Mouse (Mus musculus) hindbrain, embryonic 13.5 days (tissue): ENCODE results near the gene Cd59a. TPM values are rescaled to one million over a fixed set of nuclear protein-coding genes. Genes with fewer than 3 reads are reported as not detected.
"Not testable (repeated sequence)": the region's sequence is repeated elsewhere in the genome, so short reads cannot be mapped to it uniquely, and the experiment has no call there.

Experiments used
- ATAC-seq: fragments of 200-750 bp; cut with Nextera tagmentation; 2 replicates; pipeline ENCODE4 v1.8.0; 2017; ENCODE audit warnings: moderate TSS enrichment; ENCODE audit not compliant: low FRiP score
- H3K27ac ChIP-seq: fragments of 300-500 bp; sonication (generic); 2 replicates; pipeline ENCODE4 v1.5.1; 2015; ENCODE audit warnings: inconsistent platforms, mild to moderate bottlenecking, moderate library complexity
- H3K27me3 ChIP-seq: fragments of 300-500 bp; sonication (generic); 2 replicates; pipeline ENCODE4 v1.6.1; 2015; ENCODE audit warnings: mild to moderate bottlenecking, inconsistent platforms
- H3K36me3 ChIP-seq: fragments of 300-500 bp; sonication (generic); 2 replicates; pipeline ENCODE4 v1.6.1; 2015; ENCODE audit warnings: mild to moderate bottlenecking, inconsistent platforms
- H3K4me1 ChIP-seq: fragments of 300-500 bp; sonication (generic); replicated peaks from 2 replicates; pipeline ENCODE4 v1.6.1; 2015; ENCODE audit warnings: inconsistent platforms
- H3K4me2 ChIP-seq: fragments of 300-500 bp; sonication (generic); 2 replicates; pipeline ENCODE4 v1.6.1; 2015; ENCODE audit warnings: inconsistent platforms, mild to moderate bottlenecking, moderate library complexity
- H3K4me3 ChIP-seq: fragments of 300-500 bp; sonication (generic); 2 replicates; pipeline ENCODE4 v1.5.1; 2015; ENCODE audit warnings: mild to moderate bottlenecking, inconsistent platforms
- H3K9ac ChIP-seq: fragments of 300-500 bp; sonication (generic); 2 replicates; pipeline ENCODE4 v1.6.1; 2015; ENCODE audit warnings: mild to moderate bottlenecking, inconsistent platforms
- H3K9me3 ChIP-seq: fragments of 300-500 bp; sonication (generic); 2 replicates; pipeline ENCODE4 v1.6.1; 2016; ENCODE audit warnings: inconsistent platforms
- WGBS: fragments of 180-500 bp; shearing (Covaris S2); methylation state at CpG from one replicate; pipeline ENCODE4 v1.1.7; 2015; 5-methylcytosine and 5-hydroxymethylcytosine counted together
- polyA plus RNA-seq: library from polyadenylated mRNA; unstranded; fragments of >200 nt; fragmentation: Nextera tagmentation; extraction: Ambion mirVana; gene quantifications from 2 replicates; pipeline ENCODE4 v1.2.1, GENCODE M21; 2015

Cd59a gene
- 17.9 and 18.7 TPM in 2 replicates for polyA plus RNA-seq

DNA sequence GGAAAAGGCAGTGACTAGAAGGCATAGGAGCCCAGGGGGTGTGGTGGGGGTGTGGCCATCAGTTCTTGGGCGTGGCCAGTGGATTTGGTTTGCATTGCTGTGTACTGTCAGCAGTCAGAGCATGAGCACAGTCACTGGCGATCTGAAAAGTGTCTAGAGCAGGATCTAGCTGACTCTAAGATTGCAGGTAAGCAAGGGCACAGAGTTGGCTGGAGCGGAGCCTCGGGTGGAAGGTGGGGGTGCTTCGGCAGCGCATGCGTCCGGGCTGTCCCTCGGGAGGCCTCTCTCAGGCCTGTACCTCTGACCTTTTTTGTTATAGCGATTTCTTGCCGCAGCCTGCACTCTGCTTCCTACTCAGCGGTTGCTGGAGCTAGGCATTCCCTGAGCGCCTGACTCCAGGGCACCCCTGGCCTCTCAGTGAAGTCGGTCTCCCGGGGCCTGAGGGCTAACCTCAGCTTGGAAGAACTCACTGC lies at the start of gene Cd59a:
Gene Cd59a, plus strand, starts transcription at position 61 of the 473 bp plus-strand sequence.
- WGBS: 2% methylated on average over 15 of the region's 15 CpGs
- Histone ChIP-seq H3K9ac (peak within 1 kb of the TSS; percentile 70), H3K36me3 (no peaks in the 10 kb centered on the region), H3K27me3 (no peaks in the 10 kb centered on the region), H3K4me1 (peaks cover 12% of the 10 kb centered on the region), H3K9me3 (no peaks in the 10 kb centered on the region), H3K27ac (peak within 1 kb of the TSS; percentile 80), H3K4me2 (peak within 1 kb of the TSS; percentile 67), H3K4me3 (peak within 1 kb of the TSS; percentile 44)
- peak; percentile 89 for ATAC-seq

- Histone ChIP-seq H3K27ac (no peak overlapping the region), H3K27me3 (no peaks in the 10 kb centered on the region), H3K9ac (no peak overlapping the region), H3K36me3 (peaks cover 53% of the 10 kb centered on the region), H3K4me2 (no peak overlapping the region), H3K4me3 (no peak overlapping the region), H3K4me1 (no peaks in the 10 kb centered on the region), H3K9me3 (no peaks in the 10 kb centered on the region)
- no peak for ATAC-seq
- 85% methylated on average over 1 of the region's 1 CpGs for WGBS
Observed at GRCm38 (mm10) chr2:104058381-104058780, 37.2 kb upstream of the Cd59a start.

DNA sequence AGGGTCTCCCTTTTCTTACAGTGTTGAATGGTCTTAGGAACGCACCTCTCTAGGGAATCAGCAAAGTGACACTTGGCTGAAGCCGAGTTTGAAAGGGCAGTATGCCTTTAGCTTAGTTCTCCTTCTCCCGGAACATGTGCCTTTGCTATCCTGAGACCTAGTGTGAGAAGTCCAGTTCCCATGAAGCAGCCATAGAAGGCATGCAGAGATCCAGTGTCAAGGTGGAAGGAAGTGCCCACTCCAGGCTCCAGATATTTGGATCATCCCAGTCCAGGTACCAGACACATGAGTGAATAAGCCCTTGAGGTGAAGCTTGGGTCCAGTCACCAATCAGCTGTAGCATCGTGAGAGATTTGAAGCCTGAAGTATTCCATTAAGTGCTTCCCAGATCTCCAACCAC lies 36.6 kb upstream of the Cd59a start:
- 94% methylated on average over 4 of the region's 4 CpGs for WGBS

DNA sequence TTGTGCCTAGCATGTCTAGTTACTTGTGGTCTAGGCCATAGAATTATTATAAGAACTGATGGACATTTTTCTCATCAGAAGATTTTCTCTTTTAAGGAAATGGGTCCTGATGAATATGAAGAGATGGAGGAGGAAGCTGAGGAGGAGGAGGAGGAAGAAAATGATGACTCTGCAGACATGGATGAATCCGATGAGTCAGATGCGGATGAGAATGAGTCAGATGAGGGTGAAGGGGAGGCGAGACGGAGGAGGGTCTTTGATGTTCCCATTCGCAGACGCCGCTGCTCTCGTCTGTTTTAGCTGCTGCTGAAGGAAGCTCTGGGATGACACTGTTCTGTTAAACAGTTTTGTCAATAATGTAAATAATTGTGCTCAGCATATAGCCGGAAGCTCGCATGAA lies 35.8 kb upstream of the Cd59a start:
- Histone ChIP-seq H3K36me3 (peaks cover 39% of the 10 kb centered on the region), H3K4me3 (no peak overlapping the region), H3K4me1 (no peaks in the 10 kb centered on the region), H3K27ac (no peak overlapping the region), H3K9me3 (no peaks in the 10 kb centered on the region), H3K4me2 (no peak overlapping the region), H3K27me3 (no peaks in the 10 kb centered on the region), H3K9ac (no peak overlapping the region)
- 82% methylated on average over 10 of the region's 10 CpGs for WGBS
- no peak for ATAC-seq

More for the DNA sequence above, 36.6 kb upstream of the Cd59a start:
- Histone ChIP-seq H3K27me3 (no peaks in the 10 kb centered on the region), H3K36me3 (peaks cover 47% of the 10 kb centered on the region), H3K9me3 (no peaks in the 10 kb centered on the region), H3K9ac (no peak overlapping the region), H3K4me3 (no peak overlapping the region), H3K27ac (no peak overlapping the region), H3K4me2 (no peak overlapping the region), H3K4me1 (no peaks in the 10 kb centered on the region)
- ATAC-seq: no peak

GRCm38 (mm10) chr2:104060996-104061395 lies 34.6 kb upstream of the Cd59a start:
- H3K36me3 ChIP-seq: peaks cover 31% of the 10 kb centered on the region
- no peak for ATAC-seq
- no peak overlapping the region for H3K4me2 ChIP-seq
- no peak overlapping the region for H3K27ac ChIP-seq
- no peaks in the 10 kb centered on the region for H3K27me3 ChIP-seq
- no peaks in the 10 kb centered on the region for H3K4me1 ChIP-seq
- 95% methylated on average over 6 of the region's 6 CpGs for WGBS
- no peak overlapping the region for H3K9ac ChIP-seq
- no peaks in the 10 kb centered on the region for H3K9me3 ChIP-seq
- no peak overlapping the region for H3K4me3 ChIP-seq

- no peak overlapping the region for H3K4me2 ChIP-seq
- no peak overlapping the region for H3K9ac ChIP-seq
- no peak for ATAC-seq
- no peaks in the 10 kb centered on the region for H3K4me1 ChIP-seq
- H3K27ac ChIP-seq: no peak overlapping the region
- H3K27me3 ChIP-seq: no peaks in the 10 kb centered on the region
- peaks cover 31% of the 10 kb centered on the region for H3K36me3 ChIP-seq
- no peaks in the 10 kb centered on the region for H3K9me3 ChIP-seq
- no peak overlapping the region for H3K4me3 ChIP-seq
Observed at GRCm38 (mm10) chr2:104062665-104063064, 32.9 kb upstream of the Cd59a start.

DNA sequence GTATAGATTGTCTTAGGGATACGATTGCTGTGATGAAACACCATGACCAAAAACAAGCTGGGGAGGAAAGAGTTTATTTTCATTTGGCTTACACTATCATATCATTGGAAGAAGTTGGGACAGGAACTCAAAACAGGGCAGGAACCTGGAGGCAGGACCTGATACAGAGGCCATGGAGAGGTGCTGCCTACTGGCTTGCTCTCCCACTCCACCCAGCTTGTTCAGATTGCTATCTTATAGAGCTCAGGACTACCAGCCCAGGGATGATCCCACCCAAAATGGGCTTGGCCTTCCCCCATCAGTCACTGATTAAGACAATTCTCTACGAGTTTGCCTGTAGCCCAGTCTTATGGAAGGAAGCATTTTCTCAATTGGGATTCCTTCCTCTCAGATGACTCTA lies 31.4 kb upstream of the Cd59a start:
- Histone ChIP-seq H3K9me3 (no peaks in the 10 kb centered on the region), H3K27me3 (no peaks in the 10 kb centered on the region), H3K9ac (no peak overlapping the region), H3K4me2 (no peak overlapping the region), H3K4me1 (no peaks in the 10 kb centered on the region), H3K4me3 (no peak overlapping the region), H3K27ac (no peak overlapping the region), H3K36me3 (peaks cover 24% of the 10 kb centered on the region)
- ATAC-seq: no peak
- 91% methylated on average over 2 of the region's 2 CpGs for WGBS

- H3K9ac ChIP-seq, H3K9me3 ChIP-seq, ATAC-seq, H3K4me3 ChIP-seq, H3K4me2 ChIP-seq, H3K27ac ChIP-seq, H3K27me3 ChIP-seq, H3K4me1 ChIP-seq: not testable (repeated sequence)
- peaks cover 16% of the 10 kb centered on the region for H3K36me3 ChIP-seq
- WGBS: 92% methylated on average over 6 of the region's 6 CpGs
Observed at GRCm38 (mm10) chr2:104065526-104065925, 30.1 kb upstream of the Cd59a start, which contains the start of gene Gm10912. Gene Gm10912 (plus strand): TSS chr2:104065826.

DNA sequence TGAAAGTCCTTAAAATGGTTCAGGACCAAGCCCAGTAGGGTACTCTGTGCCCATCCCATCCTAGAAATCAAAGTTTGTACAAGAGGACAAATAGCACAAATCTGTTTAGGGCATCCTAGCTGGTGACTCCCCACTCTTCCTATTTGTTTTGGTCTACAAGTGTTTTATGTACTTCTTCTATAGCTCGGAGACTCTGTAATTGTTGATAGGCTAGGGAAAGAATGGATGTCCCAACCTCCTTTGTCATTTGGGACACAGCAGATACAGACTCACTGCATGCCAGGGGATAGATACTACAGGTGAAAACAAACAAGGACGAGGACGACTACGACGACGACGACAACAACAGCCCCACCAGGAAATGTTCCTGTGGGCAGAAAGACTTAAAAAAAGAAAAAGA lies 27.2 kb upstream of the Cd59a start, which contains the start of gene Gm10799:
Gene Gm10799, minus strand, starts transcription at position 101 of the 400 bp plus-strand sequence.
- not testable (repeated sequence) for H3K4me3 ChIP-seq, H3K36me3 ChIP-seq, H3K9me3 ChIP-seq, ATAC-seq, H3K27ac ChIP-seq, H3K9ac ChIP-seq, H3K4me2 ChIP-seq, H3K4me1 ChIP-seq, H3K27me3 ChIP-seq
- WGBS: 82% methylated on average over 7 of the region's 7 CpGs

- H3K27ac ChIP-seq: no peak within 1 kb of the TSS
- peak within 1 kb of the TSS; percentile 37 for H3K4me3 ChIP-seq
- H3K36me3 ChIP-seq: no peaks in the 10 kb centered on the region
- peak within 1 kb of the TSS; percentile 61 for H3K4me2 ChIP-seq
- peak; percentile 72 for ATAC-seq
- H3K9ac ChIP-seq: peak within 1 kb of the TSS; percentile 39; the same call in 1 of the 2 replicates
- no peaks in the 10 kb centered on the region for H3K27me3 ChIP-seq
- peaks cover 4% of the 10 kb centered on the region for H3K4me1 ChIP-seq
- no peaks in the 10 kb centered on the region for H3K9me3 ChIP-seq
- WGBS: 10% methylated on average over 13 of the region's 13 CpGs
Observed at GRCm38 (mm10) chr2:104069704-104070185, 25.9 kb upstream of the Cd59a start, which contains the start of gene Cd59b. Gene Cd59b (plus strand): TSS chr2:104069849.

DNA sequence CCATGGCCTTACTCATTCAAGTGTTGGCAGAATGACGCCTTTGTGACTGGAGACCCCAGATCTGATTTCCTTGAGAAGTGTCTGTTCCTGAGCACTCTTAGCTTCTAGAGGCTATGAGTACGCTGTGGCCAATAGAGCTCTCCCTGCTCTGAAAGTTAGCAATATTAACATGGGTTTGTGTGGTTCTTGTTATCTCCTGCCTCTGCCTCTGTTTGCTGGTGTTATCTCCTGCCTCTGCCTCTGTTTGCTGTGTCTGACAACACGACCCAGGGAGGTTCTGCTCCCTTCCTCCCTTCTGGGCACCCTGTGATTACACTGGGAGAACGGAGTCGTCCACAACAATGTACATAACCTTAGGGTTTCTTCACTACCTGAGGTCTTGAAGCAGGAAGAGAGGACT lies 17.3 kb upstream of the Cd59a start:
- not testable (repeated sequence) for H3K9ac ChIP-seq, H3K4me2 ChIP-seq, H3K27ac ChIP-seq, H3K4me3 ChIP-seq, H3K27me3 ChIP-seq, H3K9me3 ChIP-seq, ATAC-seq, H3K4me1 ChIP-seq, H3K36me3 ChIP-seq
- 86% methylated on average over 5 of the region's 5 CpGs for WGBS

- H3K27me3 ChIP-seq, H3K9me3 ChIP-seq, H3K4me2 ChIP-seq, H3K27ac ChIP-seq, ATAC-seq, H3K9ac ChIP-seq, H3K36me3 ChIP-seq, H3K4me1 ChIP-seq, H3K4me3 ChIP-seq: not testable (repeated sequence)
- no CpG with 5 or more reads among the region's 1 CpGs for WGBS
Observed at GRCm38 (mm10) chr2:104081436-104082050, 14.1 kb upstream of the Cd59a start.

GRCm38 (mm10) chr2:104082474-104082873 lies 13.1 kb upstream of the Cd59a start:
- Histone ChIP-seq H3K4me1 (no peaks in the 10 kb centered on the region), H3K4me2 (no peak overlapping the region), H3K36me3 (no peaks in the 10 kb centered on the region), H3K27ac (no peak overlapping the region), H3K27me3 (no peaks in the 10 kb centered on the region), H3K4me3 (no peak overlapping the region), H3K9ac (no peak overlapping the region), H3K9me3 (no peaks in the 10 kb centered on the region)
- no peak for ATAC-seq
